Mouse (Mus musculus) hindbrain, embryonic 10.5 days (tissue): ENCODE data around the gene Scgn. TPM values are rescaled to one million over a fixed set of nuclear protein-coding genes. Genes with fewer than 3 reads are reported as not detected.

Experiments used
- DNase-seq: peaks from one replicate; pipeline ENCODE4 v3.0.0-alpha.2; 2017; ENCODE audit warnings: low spot score
- H3K27ac ChIP-seq: fragments of 300-500 bp; sonication (generic); 2 replicates; pipeline ENCODE4 v1.5.1; 2016; ENCODE audit warnings: mild to moderate bottlenecking, moderate library complexity
- H3K27me3 ChIP-seq: fragments of 300-500 bp; sonication (generic); 2 replicates; pipeline ENCODE4 v1.6.1; 2016; ENCODE audit warnings: mild to moderate bottlenecking; ENCODE audit not compliant: poor library complexity, insufficient read depth, severe bottlenecking
- H3K36me3 ChIP-seq: fragments of 300-500 bp; sonication (generic); 2 replicates; pipeline ENCODE4 v1.6.1; 2016; ENCODE audit warnings: mild to moderate bottlenecking, moderate library complexity
- H3K4me1 ChIP-seq: fragments of 300-500 bp; sonication (generic); replicated peaks from 2 replicates; pipeline ENCODE4 v1.6.1; 2016; ENCODE audit warnings: mild to moderate bottlenecking
- H3K4me3 ChIP-seq: fragments of 300-500 bp; sonication (generic); 2 replicates; pipeline ENCODE4 v1.5.1; 2016; ENCODE audit warnings: mild to moderate bottlenecking, moderate library complexity
- H3K9me3 ChIP-seq: fragments of 300-500 bp; sonication (generic); 2 replicates; pipeline ENCODE4 v1.6.1; 2016; ENCODE audit warnings: mild to moderate bottlenecking, moderate library complexity
- WGBS: fragments of 180-500 bp; shearing (Covaris S2); methylation state at CpG from one replicate; pipeline ENCODE4 v1.1.7; 2016; 5-methylcytosine and 5-hydroxymethylcytosine counted together
- polyA plus RNA-seq: library from polyadenylated mRNA; unstranded; fragments of >200 nt; fragmentation: Nextera tagmentation; extraction: Ambion mirVana; gene quantifications from 2 replicates; pipeline ENCODE4 v1.2.1, GENCODE M21; 2016

Scgn gene
- polyA plus RNA-seq: not detected in 2 replicates

DNA sequence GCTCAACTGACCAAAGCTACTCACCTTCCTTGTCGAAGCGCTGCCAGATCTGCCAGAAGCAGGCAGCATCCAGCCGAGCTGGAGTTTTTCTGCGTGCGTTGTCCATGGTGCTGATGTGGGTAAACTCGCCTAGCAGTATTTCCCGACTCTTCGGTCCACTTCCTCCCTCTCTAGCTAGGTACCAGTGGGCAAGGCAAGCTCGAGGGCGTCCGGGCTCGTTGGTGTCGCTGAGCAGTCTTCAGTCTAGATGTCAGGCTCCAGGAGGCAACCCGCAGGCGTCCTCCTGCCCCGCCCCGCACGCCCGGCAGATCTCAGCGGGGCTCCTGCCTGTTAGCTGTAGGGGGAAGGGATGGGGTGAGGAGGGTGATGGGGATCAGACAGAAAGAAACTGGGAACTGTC lies at the start of gene Scgn:
Gene Scgn (minus strand): TSS at position 287 of the 400 bp plus-strand sequence.
- DNase-seq: peak; percentile 72
- WGBS: under 1% methylated on average over 20 of the region's 20 CpGs
- Histone ChIP-seq H3K4me3 (peak within 1 kb of the TSS; percentile 42), H3K27ac (no peak within 1 kb of the TSS), H3K27me3 (peaks cover 39% of the 10 kb centered on the region), H3K36me3 (no peaks in the 10 kb centered on the region), H3K9me3 (no peaks in the 10 kb centered on the region), H3K4me1 (peaks cover 9% of the 10 kb centered on the region)

DNA sequence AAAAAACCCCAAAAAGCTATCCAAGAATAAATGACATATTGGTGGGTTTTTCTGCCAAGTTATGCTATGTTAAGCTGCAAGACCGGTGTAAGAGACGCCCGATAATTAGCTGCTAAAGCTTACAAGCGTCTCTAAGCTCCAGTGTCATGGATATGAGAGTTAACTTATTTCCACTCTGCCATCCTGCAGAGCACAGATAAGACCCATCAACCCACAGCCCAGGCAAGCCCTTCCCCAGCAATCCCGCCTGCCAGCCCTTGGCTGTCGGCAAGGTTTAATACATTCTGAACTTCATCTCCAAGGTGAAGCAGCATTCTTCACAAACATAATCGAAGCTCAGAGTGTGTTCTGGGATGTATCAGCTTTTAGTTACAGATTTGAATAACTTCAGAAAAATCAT lies 49.2 kb upstream of the Scgn start:
- no peaks in the 10 kb centered on the region for H3K9me3 ChIP-seq
- H3K4me1 ChIP-seq: peaks cover 6% of the 10 kb centered on the region; the same call in 1 of the 2 replicates
- no peak overlapping the region for H3K4me3 ChIP-seq
- WGBS: 88% methylated on average over 7 of the region's 7 CpGs
- DNase-seq: no peak
- H3K27ac ChIP-seq: no peak overlapping the region
- H3K27me3 ChIP-seq: no peaks in the 10 kb centered on the region
- 0 out of 2 replicates have a peak, but pooled peaks cover 6% of the 10 kb centered on the region for H3K36me3 ChIP-seq

- DNase-seq: no peak
- 92% methylated on average over 3 of the region's 3 CpGs for WGBS
- Histone ChIP-seq H3K9me3 (no peaks in the 10 kb centered on the region), H3K4me3 (no peak overlapping the region), H3K27ac (no peak overlapping the region), H3K27me3 (no peaks in the 10 kb centered on the region), H3K36me3 (no peaks in the 10 kb centered on the region), H3K4me1 (no peaks in the 10 kb centered on the region)
Measured at GRCm38 (mm10) chr13:24037502-24037901, 46.5 kb upstream of the Scgn start.

- DNase-seq: no peak
- 70% methylated on average over 18 of the region's 18 CpGs for WGBS
- Histone ChIP-seq H3K9me3 (no peaks in the 10 kb centered on the region), H3K27me3 (no peaks in the 10 kb centered on the region), H3K4me1 (no peaks in the 10 kb centered on the region), H3K27ac (no peak overlapping the region), H3K36me3 (no peaks in the 10 kb centered on the region), H3K4me3 (no peak overlapping the region)
Measured at GRCm38 (mm10) chr13:24036150-24036549, 45.1 kb upstream of the Scgn start.

DNA sequence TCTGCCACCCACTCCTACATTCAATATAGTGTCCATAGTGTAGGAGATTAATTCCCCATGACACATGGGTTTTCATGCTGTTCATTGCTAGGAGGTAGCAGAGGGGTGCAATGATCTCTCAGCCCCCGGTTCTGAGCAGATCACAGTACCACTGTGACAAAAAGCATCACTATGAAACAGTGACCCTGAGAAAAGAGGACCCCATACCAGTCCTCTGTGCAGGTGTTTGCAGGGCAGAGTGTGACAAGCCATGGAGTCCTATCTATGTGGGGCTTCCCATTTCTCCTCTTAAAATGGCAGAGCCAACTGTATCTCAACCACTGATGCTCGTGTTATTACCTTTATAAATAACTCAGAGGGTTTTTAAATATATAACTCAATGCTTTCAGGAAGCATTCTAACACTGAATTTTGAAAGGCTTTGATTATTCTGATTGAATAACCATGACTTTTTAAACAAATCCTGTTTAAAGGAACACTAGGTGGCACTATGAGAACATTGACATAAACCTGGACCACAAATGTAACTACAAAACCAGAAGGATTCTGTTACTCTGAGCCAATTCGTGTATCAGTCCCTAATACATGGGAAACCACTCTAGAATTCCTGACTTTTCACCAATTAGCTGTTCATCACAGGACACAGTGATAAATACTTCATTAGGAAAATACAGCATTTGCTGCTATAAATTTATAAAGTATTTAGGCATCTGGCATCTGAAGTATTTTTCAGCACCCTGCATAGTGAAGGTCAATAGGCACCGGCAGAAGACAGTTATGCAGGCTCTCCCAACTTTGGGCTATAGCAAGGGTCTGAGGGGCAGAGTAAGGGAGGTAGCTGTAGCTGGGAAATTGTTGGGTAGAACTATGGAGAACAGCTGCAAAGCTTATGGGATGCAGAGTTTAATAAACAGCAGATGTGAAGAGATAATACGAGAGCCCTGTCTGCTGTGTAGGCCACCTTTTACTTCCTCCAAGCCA lies 36.5 kb upstream of the Scgn start:
- no peaks in the 10 kb centered on the region for H3K36me3 ChIP-seq
- no peaks in the 10 kb centered on the region for H3K9me3 ChIP-seq
- H3K4me1 ChIP-seq: no peaks in the 10 kb centered on the region
- DNase-seq: no peak
- 75% methylated on average over 5 of the region's 5 CpGs for WGBS
- no peak overlapping the region for H3K4me3 ChIP-seq
- no peak overlapping the region for H3K27ac ChIP-seq
- no peaks in the 10 kb centered on the region for H3K27me3 ChIP-seq

DNA sequence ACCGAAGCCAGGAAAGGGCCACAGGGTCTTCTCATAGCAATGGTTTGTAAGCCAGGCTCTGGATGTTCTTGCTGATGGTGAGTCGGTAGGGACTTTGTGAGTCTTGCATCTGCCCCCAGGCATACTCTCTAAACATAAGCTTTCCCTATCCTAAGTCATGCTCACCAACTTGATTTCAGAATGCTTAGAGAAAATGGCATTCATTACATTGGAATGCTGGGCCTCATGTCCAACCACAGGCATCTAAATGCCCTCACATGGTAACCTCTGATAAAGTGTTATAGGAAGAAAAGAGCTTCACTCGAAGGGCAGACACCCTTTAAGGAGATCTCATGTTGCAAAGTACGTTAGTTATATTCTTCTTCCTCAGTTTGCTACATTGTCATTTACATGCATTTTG lies 27.5 kb upstream of the Scgn start:
- Histone ChIP-seq H3K36me3 (no peaks in the 10 kb centered on the region), H3K4me3 (no peak overlapping the region), H3K4me1 (no peaks in the 10 kb centered on the region), H3K27ac (no peak overlapping the region), H3K9me3 (no peaks in the 10 kb centered on the region), H3K27me3 (no peaks in the 10 kb centered on the region)
- DNase-seq: no peak
- 87% methylated on average over 4 of the region's 4 CpGs for WGBS

DNA sequence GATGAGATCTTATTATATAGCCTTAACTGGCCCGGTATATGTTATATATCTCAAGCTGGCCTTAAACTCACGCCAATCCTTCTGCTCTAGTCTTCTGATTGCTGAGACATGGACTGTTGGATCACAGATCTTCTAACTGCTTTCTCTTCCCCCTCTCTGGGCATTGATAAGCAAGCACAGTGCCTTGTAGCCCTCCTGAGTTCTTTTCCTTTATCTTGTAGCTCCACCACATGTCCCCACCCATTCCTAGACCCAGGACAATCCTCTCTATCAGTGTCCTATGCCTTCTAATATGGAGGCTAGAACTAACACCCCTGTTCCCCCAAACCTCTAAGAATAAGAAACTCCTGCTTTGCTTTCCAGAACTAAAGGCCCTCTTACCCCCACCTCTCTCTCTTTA lies 14.5 kb upstream of the Scgn start:
- no peak for DNase-seq
- Histone ChIP-seq H3K27me3 (no peaks in the 10 kb centered on the region), H3K9me3 (no peaks in the 10 kb centered on the region), H3K36me3 (no peaks in the 10 kb centered on the region), H3K4me1 (no peaks in the 10 kb centered on the region), H3K4me3 (no peak overlapping the region), H3K27ac (no peak overlapping the region)
- WGBS: 86% methylated on average over 2 of the region's 2 CpGs

DNA sequence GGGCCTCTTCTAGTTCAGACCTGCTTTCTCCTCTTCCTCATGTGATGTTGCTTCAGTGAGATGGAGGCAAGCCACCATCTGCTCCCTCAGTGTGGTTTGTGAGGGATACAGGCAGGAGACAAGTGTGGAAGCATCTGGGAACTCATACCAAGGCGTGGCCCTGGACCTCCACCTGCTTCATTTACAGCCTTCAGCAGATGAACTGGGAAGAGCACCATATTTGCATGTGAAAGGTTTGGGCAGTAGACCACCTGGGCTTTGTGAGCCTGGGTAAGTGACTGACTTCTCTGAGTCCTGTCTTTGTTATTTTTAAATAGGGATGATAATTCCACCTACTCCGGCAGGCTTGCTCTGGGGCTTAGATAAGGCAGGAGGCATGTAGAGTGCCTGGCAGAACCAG lies 10.8 kb upstream of the Scgn start:
- DNase-seq: no peak
- Histone ChIP-seq H3K36me3 (no peaks in the 10 kb centered on the region), H3K27me3 (no peaks in the 10 kb centered on the region), H3K4me3 (no peak overlapping the region), H3K27ac (no peak overlapping the region), H3K9me3 (no peaks in the 10 kb centered on the region), H3K4me1 (no peaks in the 10 kb centered on the region)
- WGBS: 62% methylated on average over 2 of the region's 2 CpGs

DNA sequence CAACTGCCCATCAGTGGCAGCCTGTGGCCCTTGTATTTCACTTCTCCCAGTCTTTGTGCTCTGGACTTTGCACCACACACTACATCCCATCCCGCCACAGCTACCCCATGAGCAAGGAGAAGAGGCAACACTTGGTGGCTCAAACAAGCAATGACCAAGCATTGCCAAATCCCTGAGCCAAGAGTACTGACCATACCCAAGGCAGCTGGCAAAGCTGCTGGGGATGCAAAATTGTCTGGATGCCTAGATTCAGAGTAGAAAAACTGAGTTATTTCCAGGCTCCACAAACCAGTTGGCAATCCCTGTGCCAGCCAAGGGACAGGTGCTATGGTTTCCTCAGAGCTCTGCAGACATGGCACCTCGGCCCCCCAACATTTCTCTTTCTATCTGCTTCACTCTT lies 10.1 kb upstream of the Scgn start:
- Histone ChIP-seq H3K4me1 (no peaks in the 10 kb centered on the region), H3K4me3 (no peak overlapping the region), H3K27me3 (no peaks in the 10 kb centered on the region), H3K9me3 (no peaks in the 10 kb centered on the region), H3K27ac (no peak overlapping the region), H3K36me3 (no peaks in the 10 kb centered on the region)
- no peak for DNase-seq
- WGBS: 80% methylated on average over 2 of the region's 2 CpGs

- no peak for DNase-seq
- no peaks in the 10 kb centered on the region for H3K9me3 ChIP-seq
- 82% methylated on average over 2 of the region's 2 CpGs for WGBS
- no peaks in the 10 kb centered on the region for H3K36me3 ChIP-seq
- H3K27me3 ChIP-seq: peaks cover 5% of the 10 kb centered on the region
- no peak overlapping the region for H3K4me3 ChIP-seq
- H3K4me1 ChIP-seq: no peaks in the 10 kb centered on the region
- H3K27ac ChIP-seq: no peak overlapping the region
Measured at GRCm38 (mm10) chr13:23998826-23999225, 7.8 kb upstream of the Scgn start.

GRCm38 (mm10) chr13:23994756-23995155 lies 3.7 kb upstream of the Scgn start:
- Histone ChIP-seq H3K27ac (no peak overlapping the region), H3K4me1 (peaks cover 9% of the 10 kb centered on the region), H3K36me3 (no peaks in the 10 kb centered on the region), H3K4me3 (no peak overlapping the region), H3K9me3 (no peaks in the 10 kb centered on the region), H3K27me3 (peaks cover 39% of the 10 kb centered on the region)
- DNase-seq: no peak
- WGBS: 81% methylated on average over 3 of the region's 3 CpGs

DNA sequence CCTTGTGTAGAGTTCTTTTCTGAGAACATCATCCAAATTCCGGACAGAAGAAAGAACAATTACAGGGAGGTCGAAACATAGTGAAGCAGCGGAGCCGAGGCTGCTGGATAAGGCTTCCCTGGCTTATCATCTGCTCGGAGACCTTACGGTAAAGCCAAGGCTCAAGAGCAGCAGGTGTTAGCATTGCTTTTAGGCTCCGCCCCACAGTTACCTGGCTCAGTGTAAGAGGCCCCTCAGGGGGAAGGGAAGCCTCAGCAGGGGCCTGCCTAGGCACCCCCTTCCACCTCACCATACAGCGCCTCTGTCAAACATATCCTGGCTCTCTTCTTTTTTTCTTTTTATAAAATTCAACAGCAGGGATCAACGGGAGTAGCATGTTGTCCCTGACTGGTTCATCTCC lies 3.0 kb upstream of the Scgn start:
- no peak for DNase-seq

GRCm38 (mm10) chr13:23990451-23990850 lies 563 bp downstream of the Scgn start:
- 41% methylated on average over 5 of the region's 5 CpGs for WGBS
- no peaks in the 10 kb centered on the region for H3K9me3 ChIP-seq
- no peak overlapping the region for H3K27ac ChIP-seq
- H3K36me3 ChIP-seq: no peaks in the 10 kb centered on the region
- DNase-seq: no peak
- peaks cover 39% of the 10 kb centered on the region for H3K27me3 ChIP-seq
- H3K4me1 ChIP-seq: peaks cover 9% of the 10 kb centered on the region
- peak overlapping the region; percentile 42; the same call in 1 of the 2 replicates for H3K4me3 ChIP-seq

More for the DNA sequence above, 3.0 kb upstream of the Scgn start:
- 15% methylated on average over 9 of the region's 9 CpGs for WGBS
- Histone ChIP-seq H3K27me3 (peaks cover 39% of the 10 kb centered on the region), H3K4me1 (peaks cover 9% of the 10 kb centered on the region), H3K36me3 (no peaks in the 10 kb centered on the region), H3K27ac (no peak overlapping the region), H3K4me3 (no peak overlapping the region), H3K9me3 (no peaks in the 10 kb centered on the region)
